Mouse (Mus musculus): ENCODE data around the gene Myh14.

The Myh14 gene

GRCm38 (mm10) chr7:44672193-44672592, 1.6 kb upstream of the Myh14 start:
- DNase-seq (ENCODE audit: low read depth, low spot score): no peak

- no peak for DNase-seq (ENCODE audit: low read depth, low spot score)
Measured at GRCm38 (mm10) chr7:44669103-44669502, 1.5 kb downstream of the Myh14 start.

DNA sequence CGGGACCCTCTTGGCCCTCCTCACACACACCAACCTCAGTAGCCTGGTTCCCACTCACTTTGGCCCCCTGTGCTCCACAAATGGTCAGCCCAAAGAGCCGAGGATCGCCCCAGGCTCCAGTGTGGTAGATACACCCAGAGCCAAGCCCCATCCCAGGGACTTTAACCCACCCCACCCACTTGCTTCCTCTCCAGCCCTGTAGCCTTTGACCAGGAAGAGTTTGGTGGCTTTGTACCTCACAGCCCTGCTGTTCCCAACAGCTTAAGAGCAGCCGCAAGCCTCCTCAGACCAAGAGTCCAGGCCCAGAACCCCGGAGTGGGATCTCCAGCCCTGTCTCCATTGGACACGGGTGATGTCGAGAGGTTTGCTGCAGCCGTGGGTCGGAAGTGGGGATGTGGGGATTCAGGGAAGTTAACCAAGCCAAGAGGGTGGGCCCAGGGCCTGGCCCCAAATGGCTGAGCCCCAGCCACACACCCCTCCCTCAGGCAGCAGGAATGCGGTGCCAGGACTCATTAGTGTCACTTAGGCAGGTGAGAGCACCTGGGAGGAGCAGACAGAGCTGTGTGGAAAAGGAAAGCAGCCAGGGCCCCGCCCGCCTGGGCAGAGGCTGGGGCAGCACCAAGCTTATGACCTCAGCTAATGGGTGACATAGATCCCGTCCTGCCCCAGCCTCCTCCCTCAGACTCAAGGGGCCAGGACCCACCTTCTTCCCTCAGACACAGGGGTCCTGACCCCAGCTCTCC, 2.5 kb downstream of the Myh14 start:
- DNase-seq (ENCODE audit: low read depth, low spot score): no peak

DNA sequence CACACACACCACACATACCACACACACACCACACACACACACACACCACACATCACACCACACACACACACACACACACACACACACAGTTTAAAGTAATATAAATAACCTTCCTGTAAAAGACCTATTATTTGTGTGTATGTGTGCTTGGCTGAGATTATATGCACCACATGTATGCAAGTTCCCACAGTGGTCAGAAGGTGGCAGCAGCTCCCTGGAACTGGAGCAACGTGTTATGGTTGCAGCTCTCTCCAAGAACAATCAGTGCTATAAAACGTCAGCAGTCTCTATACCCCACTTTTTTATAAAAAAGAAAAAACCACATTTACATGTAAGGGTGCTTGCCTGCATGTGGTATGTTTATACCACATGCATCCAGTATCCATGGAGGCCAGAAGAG, 4.2 kb downstream of the Myh14 start:
- DNase-seq (ENCODE audit: low read depth, low spot score): no peak

- DNase-seq (ENCODE audit: low read depth, low spot score): no peak
Measured at GRCm38 (mm10) chr7:44664731-44665130, 5.9 kb downstream of the Myh14 start.

DNA sequence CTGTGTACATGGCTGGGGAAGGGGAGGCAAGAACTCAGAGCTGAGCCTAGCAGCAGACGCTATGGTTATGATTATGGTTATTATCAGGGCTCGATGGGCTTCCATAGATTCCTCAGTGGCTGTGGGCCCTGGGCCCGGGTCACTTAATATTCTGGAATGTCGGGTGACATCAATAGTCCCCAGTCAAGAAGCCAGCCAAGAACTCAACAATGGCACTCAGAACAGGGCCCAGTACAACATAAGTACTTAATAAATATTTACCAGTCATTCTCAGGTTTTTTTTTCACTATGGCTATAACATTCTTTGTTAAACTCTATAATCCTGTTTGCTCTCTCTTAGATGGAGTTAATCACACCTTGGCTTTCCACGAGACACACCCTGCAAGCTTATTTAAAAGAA, 7.1 kb downstream of the Myh14 start:
- no peak for DNase-seq (ENCODE audit: low read depth, low spot score)

- no peak for DNase-seq (ENCODE audit: low read depth, low spot score)
Measured at GRCm38 (mm10) chr7:44662569-44662968, 8.1 kb downstream of the Myh14 start.

DNA sequence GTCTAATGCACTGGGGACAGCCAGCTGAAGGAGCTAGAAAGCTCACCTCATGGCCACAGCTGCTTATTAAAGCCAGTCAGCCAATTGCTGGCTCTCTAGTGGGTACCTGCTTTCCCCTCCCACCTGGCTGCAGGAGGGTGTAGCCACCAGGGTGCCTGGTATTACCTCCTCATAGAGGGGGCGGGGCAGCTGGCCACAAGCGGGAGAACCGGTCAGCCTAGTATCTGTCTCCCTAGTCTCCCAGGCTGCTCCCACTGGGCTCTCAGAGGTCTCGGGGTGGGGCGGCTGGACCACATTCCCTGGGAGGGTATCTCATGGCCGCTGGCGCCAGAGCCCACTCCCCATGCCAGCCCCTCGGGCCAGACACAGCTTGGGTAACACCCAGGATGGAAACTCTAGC, 8.5 kb downstream of the Myh14 start:
- DNase-seq (ENCODE audit: low read depth, low spot score): no peak

GRCm38 (mm10) chr7:44661219-44661618, 9.4 kb downstream of the Myh14 start:
- DNase-seq (ENCODE audit: low read depth, low spot score): no peak

DNA sequence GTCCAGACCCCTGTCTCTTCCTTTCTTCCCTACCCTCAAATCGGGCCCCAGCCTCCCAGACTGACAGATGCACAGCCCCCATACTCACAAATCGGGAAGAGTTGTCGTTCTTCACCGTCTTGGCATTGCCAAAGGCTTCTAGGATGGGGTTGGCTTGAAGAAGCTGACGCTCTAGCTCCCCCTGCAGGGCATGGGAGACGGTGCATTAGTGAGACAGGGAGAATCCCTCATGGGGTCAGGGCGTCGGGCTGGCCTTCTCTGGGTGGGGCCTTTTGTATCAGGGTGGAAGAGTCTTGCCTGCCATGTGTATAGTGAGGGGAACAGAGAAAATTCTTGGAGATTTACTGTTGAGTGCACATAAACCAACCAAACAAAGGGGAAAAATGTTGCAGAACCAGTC, 15.1 kb downstream of the Myh14 start:
- DNase-seq (ENCODE audit: low read depth, low spot score): no peak

- DNase-seq (ENCODE audit: low read depth, low spot score): no peak
Measured at GRCm38 (mm10) chr7:44653773-44654172, 16.9 kb downstream of the Myh14 start.

DNA sequence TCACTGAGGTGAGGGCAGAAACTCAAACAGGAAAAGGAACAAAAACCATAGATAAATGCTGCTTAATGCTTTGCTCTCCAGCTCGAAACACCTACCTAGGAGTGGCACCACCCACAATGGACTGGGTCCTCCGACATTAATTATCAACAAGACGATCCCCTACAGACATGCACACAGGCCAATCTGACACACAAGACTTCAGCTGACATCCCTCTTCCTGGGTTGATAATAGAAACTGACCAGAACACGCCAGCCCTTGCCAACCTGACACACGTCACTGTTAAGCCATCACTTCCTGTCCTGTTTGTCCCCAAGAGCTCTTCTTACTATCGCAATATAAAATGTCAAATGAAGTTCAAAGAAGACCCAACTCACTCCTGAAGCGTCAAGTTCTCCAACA, 19.2 kb downstream of the Myh14 start:
- no peak for DNase-seq (ENCODE audit: low read depth, low spot score)

GRCm38 (mm10) chr7:44649990-44650389, 20.7 kb downstream of the Myh14 start:
- DNase-seq (ENCODE audit: low read depth, low spot score): no peak

GRCm38 (mm10) chr7:44649094-44649610, 21.5 kb downstream of the Myh14 start:
- DNase-seq (ENCODE audit: low read depth, low spot score): no peak

GRCm38 (mm10) chr7:44647729-44648128, 22.9 kb downstream of the Myh14 start:
- DNase-seq (ENCODE audit: low read depth, low spot score): no peak

GRCm38 (mm10) chr7:44647042-44647724, 23.5 kb downstream of the Myh14 start:
- no peak for DNase-seq (ENCODE audit: low read depth, low spot score)

- no peak for DNase-seq (ENCODE audit: low read depth, low spot score)
Measured at GRCm38 (mm10) chr7:44645951-44646350, 24.7 kb downstream of the Myh14 start.

DNA sequence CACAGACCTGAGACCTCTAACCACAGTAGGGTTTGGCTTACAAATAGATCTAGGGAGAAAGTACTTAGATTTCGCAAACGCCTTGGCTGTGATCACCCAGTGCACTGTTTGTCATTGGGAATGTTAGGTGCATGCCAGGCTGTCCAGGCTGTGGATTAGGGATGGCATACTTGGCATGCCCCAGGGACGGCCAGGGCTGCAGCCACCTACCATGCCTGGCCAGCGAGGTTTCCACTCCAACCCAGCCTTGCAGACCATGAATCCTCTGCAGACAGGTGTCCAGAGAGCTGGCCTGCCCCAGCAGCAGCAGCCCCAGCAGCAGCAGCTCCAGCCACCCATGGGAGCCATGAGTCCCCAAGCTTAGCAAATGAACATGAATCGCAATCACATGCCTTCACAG, 25.4 kb downstream of the Myh14 start:
- no peak for DNase-seq (ENCODE audit: low read depth, low spot score)

DNA sequence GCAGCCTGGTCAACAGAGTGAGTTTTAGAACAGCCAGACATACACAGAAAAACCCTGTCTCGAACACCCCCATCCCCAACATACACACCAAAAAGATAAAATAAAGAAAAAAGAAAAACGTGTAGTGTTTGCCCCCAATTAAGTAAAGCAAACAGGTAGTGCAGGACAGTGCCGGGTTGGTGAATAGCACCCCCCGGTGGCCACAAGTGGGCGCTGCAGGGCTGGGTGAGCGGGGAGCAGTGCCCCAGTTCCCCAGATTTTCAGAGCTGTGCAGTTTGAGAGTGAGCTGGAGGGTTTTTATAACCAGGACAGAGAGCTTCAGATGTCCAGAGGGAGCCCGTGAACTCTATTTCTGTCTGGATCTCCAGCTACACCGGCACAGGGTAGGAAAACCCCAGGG, 28.8 kb downstream of the Myh14 start:
- no peak for DNase-seq (ENCODE audit: low read depth, low spot score)

DNA sequence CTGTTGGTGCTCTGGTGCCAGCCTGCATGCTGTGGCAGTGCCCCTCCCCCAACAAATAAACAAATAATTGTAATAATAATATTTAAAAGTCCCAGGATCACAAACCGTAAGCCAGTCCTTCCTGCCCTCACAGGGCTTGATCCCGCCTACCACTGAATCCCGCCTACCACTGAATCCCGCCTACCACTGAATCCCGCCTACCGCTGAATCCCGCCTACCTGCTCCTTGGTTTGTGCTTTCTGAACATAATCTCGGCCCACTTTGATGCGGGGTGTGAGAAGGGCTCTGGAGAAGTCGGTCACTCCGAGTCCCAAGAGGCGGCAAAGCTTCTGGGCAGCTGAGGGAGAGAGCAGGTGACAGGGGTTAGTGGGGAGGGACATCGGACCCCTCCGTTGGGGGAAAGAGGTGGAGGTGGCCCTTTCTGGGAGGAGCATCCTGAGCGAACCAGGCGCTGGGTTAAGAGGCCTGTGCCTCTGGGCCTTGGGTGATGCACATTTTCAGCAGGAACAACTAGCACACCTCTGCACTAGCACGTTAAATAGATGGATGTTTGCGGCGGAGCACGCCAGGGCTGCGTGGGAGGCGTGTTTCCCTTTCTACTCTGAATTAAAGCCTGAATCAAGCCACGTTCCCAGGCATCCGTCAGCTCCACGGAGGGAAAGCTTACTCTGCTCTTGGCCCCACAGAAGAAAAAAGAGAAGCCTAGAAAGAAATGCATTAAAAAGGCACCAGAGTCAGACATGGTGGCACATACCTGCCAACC, 29.6 kb downstream of the Myh14 start:
- DNase-seq (ENCODE audit: low read depth, low spot score): no peak

GRCm38 (mm10) chr7:44638663-44639062, 32.0 kb downstream of the Myh14 start:
- DNase-seq (ENCODE audit: low read depth, low spot score): no peak

DNA sequence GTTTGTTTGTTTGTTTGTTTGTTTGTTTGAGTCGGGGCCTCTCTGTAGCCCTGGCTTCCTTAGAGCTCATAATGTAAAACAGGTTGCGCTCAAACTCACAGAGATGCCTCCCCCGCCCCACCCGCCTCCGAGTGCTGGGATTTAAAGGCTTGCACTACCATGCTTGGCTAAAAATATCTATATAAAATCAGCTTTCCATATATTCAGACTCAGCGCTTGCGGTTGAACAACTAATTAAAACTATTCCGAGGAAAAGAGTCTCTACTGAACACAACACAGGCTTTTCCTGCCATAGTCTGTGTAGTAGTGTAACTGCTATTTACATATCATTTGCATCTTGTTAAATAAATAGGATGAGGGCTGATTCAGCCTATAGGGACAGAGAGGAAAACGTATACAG, 34.0 kb downstream of the Myh14 start:
- DNase-seq (ENCODE audit: low read depth, low spot score): no peak

Measured in skeletal muscle tissue, adult 2 months (tissue).